Mouse (Mus musculus) liver, postnatal 0 days (tissue): ENCODE results near the gene Smg9. TPM values are rescaled to one million over a fixed set of nuclear protein-coding genes. Genes with fewer than 3 reads are reported as not detected.

Source experiments
- ATAC-seq: fragments of 200-750 bp; cut with Nextera tagmentation; 2 replicates; pipeline ENCODE4 v1.8.0; 2017; ENCODE audit warnings: mild to moderate bottlenecking, moderate library complexity
- DNase-seq: peaks from one replicate; pipeline ENCODE4 v3.0.0-alpha.2; 2016
- H3K27ac ChIP-seq: fragments of 300-500 bp; sonication (generic); 2 replicates; pipeline ENCODE4 v1.5.1; 2014; ENCODE audit warnings: antibody characterized with exemption, moderate library complexity, mild to moderate bottlenecking, low read depth
- H3K27me3 ChIP-seq: fragments of 300-500 bp; sonication (generic); 2 replicates; pipeline ENCODE4 v1.6.1; 2014; ENCODE audit warnings: low read length, control low read depth, mixed read lengths; ENCODE audit not compliant: insufficient read depth
- H3K36me3 ChIP-seq: fragments of 300-500 bp; sonication (generic); replicated peaks from 2 replicates; pipeline ENCODE4 v1.6.1; 2014; ENCODE audit warnings: mild to moderate bottlenecking, control low read depth, low read length, moderate library complexity, mixed read lengths; ENCODE audit not compliant: insufficient read depth
- H3K4me1 ChIP-seq: fragments of 300-500 bp; sonication (generic); 2 replicates; pipeline ENCODE4 v1.6.1; 2014; ENCODE audit warnings: antibody characterized with exemption, mild to moderate bottlenecking, control low read depth; ENCODE audit not compliant: insufficient read depth
- H3K4me2 ChIP-seq: fragments of 300-500 bp; sonication (generic); 2 replicates; pipeline ENCODE4 v1.6.1; 2014; ENCODE audit warnings: low read depth, mild to moderate bottlenecking, low read length, moderate library complexity, mixed read lengths
- H3K4me3 ChIP-seq: fragments of 300-500 bp; sonication (generic); 2 replicates; pipeline ENCODE4 v1.5.1; 2014; ENCODE audit warnings: low read depth, low read length
- H3K9ac ChIP-seq: fragments of 300-500 bp; sonication (generic); replicated peaks from 2 replicates; pipeline ENCODE4 v1.6.1; 2014; ENCODE audit warnings: mild to moderate bottlenecking, moderate library complexity
- H3K9me3 ChIP-seq: fragments of 300-500 bp; sonication (generic); 2 replicates; pipeline ENCODE4 v1.6.1; 2016; ENCODE audit warnings: mild to moderate bottlenecking, control low read depth, low read length, mixed read lengths
- CTCF ChIP-seq: sonication (generic); IDR thresholded peaks from 2 replicates; pipeline ENCODE4 v1.5.1; 2016; ENCODE audit warnings: antibody characterized with exemption, low read depth
- EP300 ChIP-seq: IDR thresholded peaks from 2 replicates; pipeline ENCODE4 v1.6.1; 2016; ENCODE audit warnings: antibody characterized with exemption, low read depth, mild to moderate bottlenecking
- WGBS: fragments of 180-500 bp; shearing (Covaris S2); extraction: QIAGEN DNeasy Blood & Tissue Kit; methylation state at CpG from one replicate; pipeline ENCODE4 v1.1.7; 2014; ENCODE audit not compliant: insufficient replicate concordance; 5-methylcytosine and 5-hydroxymethylcytosine counted together
- polyA plus RNA-seq: library from polyadenylated mRNA; unstranded; fragments of >200 nt; fragmentation: Nextera tagmentation; extraction: Ambion mirVana; gene quantifications from 2 replicates; pipeline ENCODE4 v1.2.1, GENCODE M21; 2015

Smg9 gene
- polyA plus RNA-seq, 1 experiment from 2014 or later: 8.7 TPM

GRCm38 (mm10) chr7:24369731-24370541 lies 29.5 kb upstream of the Smg9 start, which contains the start of gene Kcnn4:
Gene Kcnn4, plus strand, starts transcription at chr7:24370263.
- H3K36me3 ChIP-seq: 0 out of 2 replicates have a peak, but pooled peaks cover 3% of the 10 kb centered on the region
- DNase-seq: peak; percentile 62
- H3K4me1 ChIP-seq: peaks cover 49% of the 10 kb centered on the region
- H3K27me3 ChIP-seq: no peaks in the 10 kb centered on the region
- WGBS: 18% methylated on average over 23 of the region's 23 CpGs
- TF ChIP-seq EP300: peak; percentile 33; the same call in 1 of the 2 replicates
- no peak for TF ChIP-seq CTCF
- ATAC-seq: peak; percentile 46
- peak within 1 kb of the TSS; percentile 68 for H3K4me2 ChIP-seq
- peak within 1 kb of the TSS; percentile 96 for H3K9ac ChIP-seq
- H3K27ac ChIP-seq: peak within 1 kb of the TSS; percentile 96
- no peaks in the 10 kb centered on the region for H3K9me3 ChIP-seq
- H3K4me3 ChIP-seq: peak within 1 kb of the TSS; percentile 69

GRCm38 (mm10) chr7:24371012-24371808 lies 28.2 kb upstream of the Smg9 start:
- no peaks in the 10 kb centered on the region for H3K9me3 ChIP-seq
- H3K27me3 ChIP-seq: no peaks in the 10 kb centered on the region
- peak overlapping the region; percentile 96 for H3K27ac ChIP-seq
- H3K4me1 ChIP-seq: peaks cover 53% of the 10 kb centered on the region
- ATAC-seq (peak; percentile 86), DNase-seq (peak; percentile 66)
- 43% methylated on average over 7 of the region's 7 CpGs for WGBS
- peaks cover 7% of the 10 kb centered on the region; the same call in 1 of the 2 replicates for H3K36me3 ChIP-seq
- peak overlapping the region; percentile 96 for H3K9ac ChIP-seq
- H3K4me3 ChIP-seq: peak overlapping the region; percentile 69
- TF ChIP-seq CTCF (no peak), EP300 (peak; percentile 92)
- peak overlapping the region; percentile 68 for H3K4me2 ChIP-seq

GRCm38 (mm10) chr7:24371809-24372145 lies 27.6 kb upstream of the Smg9 start:
- ATAC-seq (no peak), DNase-seq (no peak)
- no peak for TF ChIP-seq CTCF
- no peak for TF ChIP-seq EP300
- 42% methylated on average over 3 of the region's 3 CpGs for WGBS
- peak overlapping the region; percentile 68 for H3K4me2 ChIP-seq
- H3K9me3 ChIP-seq: no peaks in the 10 kb centered on the region
- peak overlapping the region; percentile 96 for H3K27ac ChIP-seq
- peaks cover 11% of the 10 kb centered on the region; the same call in 1 of the 2 replicates for H3K36me3 ChIP-seq
- no peaks in the 10 kb centered on the region for H3K27me3 ChIP-seq
- peaks cover 55% of the 10 kb centered on the region for H3K4me1 ChIP-seq
- H3K9ac ChIP-seq: peak overlapping the region; percentile 96
- peak overlapping the region; percentile 69 for H3K4me3 ChIP-seq

GRCm38 (mm10) chr7:24372300-24372699 lies 27.1 kb upstream of the Smg9 start:
- Histone ChIP-seq H3K9me3 (no peaks in the 10 kb centered on the region), H3K27ac (peak overlapping the region; percentile 96), H3K36me3 (peaks cover 12% of the 10 kb centered on the region; the same call in 1 of the 2 replicates), H3K4me3 (peak overlapping the region; percentile 69), H3K4me1 (peaks cover 53% of the 10 kb centered on the region), H3K9ac (peak overlapping the region; percentile 71), H3K4me2 (peak overlapping the region; percentile 68), H3K27me3 (no peaks in the 10 kb centered on the region)
- peak; percentile 7; the same call in 1 of the 2 replicates for ATAC-seq
- peak; percentile 67 for DNase-seq
- WGBS: 29% methylated on average over 10 of the region's 11 CpGs
- no peak for TF ChIP-seq EP300
- no peak for TF ChIP-seq CTCF

- Histone ChIP-seq H3K4me3 (peak overlapping the region; percentile 69), H3K4me1 (peaks cover 56% of the 10 kb centered on the region), H3K9me3 (no peaks in the 10 kb centered on the region), H3K36me3 (peaks cover 12% of the 10 kb centered on the region; the same call in 1 of the 2 replicates), H3K9ac (peak overlapping the region; percentile 71), H3K27ac (peak overlapping the region; percentile 96), H3K27me3 (no peaks in the 10 kb centered on the region), H3K4me2 (peak overlapping the region; percentile 68)
- no peak for TF ChIP-seq EP300
- TF ChIP-seq CTCF: no peak
- no peak for DNase-seq
- no peak for ATAC-seq
- 29% methylated on average over 4 of the region's 4 CpGs for WGBS
These were observed 26.6 kb upstream of the Smg9 start for GRCm38 (mm10) chr7:24372786-24373185.
